Comparison of ENCODE assay signal across 34 mouse cellular contexts in the genomic region with DNA sequence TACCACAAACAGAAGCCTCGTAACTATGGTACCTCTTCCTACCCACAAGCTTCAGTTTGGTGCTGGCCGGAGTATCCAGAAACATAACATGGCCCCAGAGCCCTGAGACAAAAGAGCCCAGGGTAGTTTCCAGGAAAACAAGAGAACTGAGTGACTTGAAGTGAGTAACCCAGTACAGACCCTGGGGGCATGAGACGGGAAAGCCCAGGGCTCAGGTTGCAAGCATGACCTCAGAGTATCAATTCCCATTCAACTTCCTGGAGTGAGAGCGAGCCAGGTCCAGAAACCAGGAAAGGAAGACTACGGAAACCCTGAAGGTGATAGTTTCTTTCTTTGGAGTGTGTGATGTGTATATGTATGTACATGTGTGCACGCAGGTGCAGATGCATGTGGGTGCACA. TPM values are rescaled to one million over a fixed set of nuclear protein-coding genes. Genes with fewer than 3 reads are reported as not detected.
DNase-seq lines count a peak whose midpoint lies in the region; ATAC-seq and TF ChIP-seq lines count a peak whose summit lies in the region.
"Had no signal": no experiment of that assay in that cellular context is flagged by ENCODE, and none has a peak within 500 bp of the region (broad histone marks: within the 10 kb centered on the region; RNA-seq: fewer than 3 reads in every experiment).

No protein-coding gene starts in this region.

- peak overlapping the region; percentile 82 for H3K27ac ChIP-seq in ES-Bruce4 (ENCODE audit: insufficient read depth, low read length)
- H3K27ac ChIP-seq in small intestine, adult 2 months (ENCODE audit: insufficient read depth, low read depth, low read length), result peak overlapping the region; percentile 97
- H3K27ac ChIP-seq: embryonic facial prominence, embryonic 13.5 days; hindbrain, embryonic 10.5 days; hindbrain, embryonic 15.5 days; limb, embryonic 10.5 days; limb, embryonic 15.5 days; liver, embryonic 14.5 days; macrophage; midbrain, embryonic 13.5 days; neural tube, embryonic 13.5 days; stomach, embryonic 15.5 days had no signal

- no peaks in the 10 kb centered on the region for H3K27me3 ChIP-seq in ES-Bruce4 (ENCODE audit: control insufficient read depth, insufficient read depth, low read length, poor library complexity, severe bottlenecking)
- H3K27me3 ChIP-seq in small intestine, adult 2 months (ENCODE audit: control insufficient read depth, insufficient read depth, low read length), result no peaks in the 10 kb centered on the region
- H3K27me3 ChIP-seq: embryonic facial prominence, embryonic 13.5 days; hindbrain, embryonic 15.5 days; limb, embryonic 15.5 days; midbrain, embryonic 13.5 days; neural tube, embryonic 13.5 days; stomach, embryonic 15.5 days had no signal

- H3K36me3 ChIP-seq in ES-Bruce4 (ENCODE audit: control insufficient read depth, insufficient read depth, low read length, poor library complexity, severe bottlenecking), result no peaks in the 10 kb centered on the region
- H3K36me3 ChIP-seq in small intestine, adult 2 months (ENCODE audit: control insufficient read depth, insufficient read depth, low read length), result no peaks in the 10 kb centered on the region
- H3K36me3 ChIP-seq: embryonic facial prominence, embryonic 13.5 days; hindbrain, embryonic 10.5 days; hindbrain, embryonic 15.5 days; limb, embryonic 10.5 days; limb, embryonic 15.5 days; midbrain, embryonic 13.5 days; neural tube, embryonic 13.5 days; stomach, embryonic 15.5 days had no signal

- H3K9ac ChIP-seq in ES-Bruce4 (ENCODE audit: low read depth, poor library complexity, severe bottlenecking), result peak overlapping the region; percentile 9
- H3K9ac ChIP-seq: embryonic facial prominence, embryonic 13.5 days; forebrain, postnatal 0 days; hindbrain, embryonic 15.5 days; limb, embryonic 15.5 days; liver, embryonic 14.5 days; midbrain, embryonic 13.5 days; neural tube, embryonic 13.5 days; stomach, embryonic 15.5 days had no signal

- peak overlapping the region; percentile 16; the same call in 1 of the 2 replicates for H3K4me3 ChIP-seq in ES-Bruce4 (ENCODE audit: low read depth, low read length)
- peak overlapping the region; percentile 14; the same call in 1 of the 2 replicates for H3K4me3 ChIP-seq in small intestine, adult 2 months (ENCODE audit: low read depth, low read length)
- H3K4me3 ChIP-seq: embryonic facial prominence, embryonic 13.5 days; erythroblast, embryonic 14.5 days; hindbrain, embryonic 10.5 days; hindbrain, embryonic 15.5 days; limb, embryonic 10.5 days; limb, embryonic 15.5 days; midbrain, embryonic 13.5 days; neural tube, embryonic 13.5 days; stomach, embryonic 15.5 days had no signal

- peak; percentile 59; the same call in 1 of the 2 replicates for TF ChIP-seq EP300 in ES-Bruce4 (IDR thresholded peaks at IDR 0.05; ENCODE audit: insufficient read depth, low read depth, low read length)

- no peak for TF ChIP-seq CTCF in ES-Bruce4 (IDR thresholded peaks at IDR 0.05; ENCODE audit: low read depth, low read length)
- TF ChIP-seq CTCF in small intestine, adult 2 months (IDR thresholded peaks at IDR 0.05; ENCODE audit: extremely low read depth, insufficient read length, insufficient replicate concordance, low read depth, low read length), result no peak

- H3K9me3 ChIP-seq in ES-Bruce4 (replicated peaks; ENCODE audit: control insufficient read depth, insufficient read depth, low read length, poor library complexity, severe bottlenecking), result no peaks in the 10 kb centered on the region
- H3K9me3 ChIP-seq: embryonic facial prominence, embryonic 13.5 days; hindbrain, embryonic 10.5 days; hindbrain, embryonic 15.5 days; limb, embryonic 10.5 days; limb, embryonic 15.5 days; midbrain, embryonic 13.5 days; neural tube, embryonic 13.5 days; stomach, embryonic 15.5 days had no signal

- H3K4me1 ChIP-seq in ES-Bruce4 (ENCODE audit: control insufficient read depth, insufficient read depth, low read length), result peaks cover 14% of the 10 kb centered on the region
- peaks cover 37% of the 10 kb centered on the region for H3K4me1 ChIP-seq in small intestine, adult 2 months (ENCODE audit: control insufficient read depth, insufficient read depth, insufficient read length, low read length)
- H3K4me1 ChIP-seq: hindbrain, embryonic 15.5 days; neural tube, embryonic 13.5 days had no signal

- TF ChIP-seq POLR2A in ES-Bruce4 (IDR thresholded peaks at IDR 0.05; ENCODE audit: insufficient read depth, low read length), result no peak
- no peak for TF ChIP-seq POLR2A in small intestine, adult 2 months (IDR thresholded peaks at IDR 0.05; ENCODE audit: low read depth, low read length)

- peak; percentile 35 for DNase-seq in 3T3-L1 (ENCODE audit: low read depth, low spot score)
- peak; percentile 61 for DNase-seq in WW6 (ENCODE audit: low read depth, low spot score)
- no peak for DNase-seq in cerebellum, adult 9-10 months
- DNase-seq in adrenal gland, adult 18-20 months (ENCODE audit: low spot score in 2 of 2), result no peak
- DNase-seq: adrenal gland, postnatal 25 days; cerebellum, adult 18-20 months; cerebellum, postnatal 25 days; embryo, embryonic 11 days; forebrain, postnatal 0 days; heart, postnatal 14 days; kidney, adult 9 months; kidney, postnatal 10 days; layer of hippocampus, postnatal 36 days; lung, adult 2 months; lung, postnatal 10 days; thymus, adult 18-20 months; thymus, postnatal 25 days had no signal

- WGBS in small intestine, adult 2 months, result 40% methylated on average over 6 of the region's 6 CpGs

- no peak for ATAC-seq in granulocyte monocyte progenitor cell, adult 5-6 weeks (replicated peaks; ENCODE audit: poor library complexity, severe bottlenecking)
- ATAC-seq: CD4-positive, CD25-positive, alpha-beta regulatory T cell, adult 4 months; forebrain, postnatal 0 days; inflammation-experienced regulatory T-cells, adult 6 months; midbrain, embryonic 13.5 days had no signal

RNA-seq across cellular contexts. Expression of gene St14, which starts 14.2 kb away (rescaled TPM):
- polyA plus RNA-seq in ES-Bruce4 (2011; ENCODE audit: insufficient read depth, insufficient read length, low read depth, missing spikeins), result 118 and 123 TPM in 2 replicates
- 132 and 279 TPM in 2 replicates for polyA plus RNA-seq in small intestine, adult 2 months (2012; rRNA removed)
- 6.2 and 7.1 TPM in 2 replicates for total RNA-seq in granulocyte monocyte progenitor cell, adult 5-6 weeks (2014; fragmentation: Nextera tagmentation)
- 7.7 and 16.5 TPM in 2 replicates for total RNA-seq in granulocyte monocyte progenitor cell, adult 5-6 weeks (2017)
- total RNA-seq in adrenal gland, adult 18-20 months (2021), result 1 to 10 TPM in 1 of 2 experiments, under 1 TPM in 1; 0.42 to 1.2 TPM
- total RNA-seq: gastrocnemius, adult 8-10 months had no signal

Comparison
In these comparisons a context has a peak if more than half of its experiments do, and no peak if none do; other contexts are left out.
1. DNase-seq: peak in 3T3-L1 (single experiment) and WW6 (single experiment); none in cerebellum, adult 9-10 months (single experiment) and adrenal gland, adult 18-20 months (0 of 2).